26 mouse cellular contexts compared by ENCODE assay signal in genomic region chr2:174813306-174813705, GRCm38 (mm10). TPM values are rescaled to one million over a fixed set of nuclear protein-coding genes. Genes with fewer than 3 reads are reported as not detected.
A peak's percentile ranks its signal among the peaks of the same experiment; 100 is the strongest.
DNase-seq lines count a peak whose midpoint lies in the region; ATAC-seq and TF ChIP-seq lines count a peak whose summit lies in the region.
"Had no signal": no experiment of that assay in that cellular context is flagged by ENCODE, and none has a peak within 500 bp of the region (broad histone marks: within the 10 kb centered on the region; RNA-seq: fewer than 3 reads in every experiment).

No protein-coding gene starts in this region.

- H3K4me3 ChIP-seq in kidney, postnatal 0 days (replicated peaks; ENCODE audit: low read depth, low read length): no peak overlapping the region
- H3K4me3 ChIP-seq: embryonic facial prominence, embryonic 15.5 days; erythroblast, embryonic 14.5 days; forebrain, embryonic 10.5 days; gastrocnemius, adult 2 months; heart, embryonic 10.5 days; hindbrain, embryonic 12.5 days had no signal

- no peak for TF ChIP-seq CTCF in kidney, postnatal 0 days (IDR thresholded peaks at IDR 0.05; ENCODE audit: low read depth)

- no peaks in the 10 kb centered on the region for H3K27me3 ChIP-seq in kidney, postnatal 0 days (ENCODE audit: insufficient read depth, low read length)
- H3K27me3 ChIP-seq: embryonic facial prominence, embryonic 15.5 days; hindbrain, embryonic 12.5 days had no signal

- ATAC-seq in kidney, postnatal 0 days (replicated peaks; ENCODE audit: low FRiP score, low read depth): no peak
- ATAC-seq: CD4-positive, CD25-positive, alpha-beta regulatory T cell, adult 4 months; forebrain, embryonic 14.5 days; hindbrain, embryonic 16.5 days had no signal

- H3K36me3 ChIP-seq in kidney, postnatal 0 days (ENCODE audit: insufficient read depth, low read length): no peaks in the 10 kb centered on the region
- H3K36me3 ChIP-seq: embryonic facial prominence, embryonic 15.5 days; forebrain, embryonic 10.5 days; G1E; heart, embryonic 10.5 days; hindbrain, embryonic 12.5 days had no signal

- no peaks in the 10 kb centered on the region for H3K4me1 ChIP-seq in kidney, postnatal 0 days (replicated peaks; ENCODE audit: insufficient read depth, low read length)
- H3K4me1 ChIP-seq: embryonic facial prominence, embryonic 15.5 days had no signal

- no peak overlapping the region for H3K27ac ChIP-seq in kidney, postnatal 0 days
- H3K27ac ChIP-seq: embryonic facial prominence, embryonic 15.5 days; forebrain, embryonic 10.5 days; gastrocnemius, adult 2 months; heart, embryonic 10.5 days; hindbrain, embryonic 12.5 days had no signal

- WGBS in kidney, postnatal 0 days: 16% methylated on average over 11 of the region's 11 CpGs

- no peaks in the 10 kb centered on the region for H3K9me3 ChIP-seq in kidney, postnatal 0 days (replicated peaks; ENCODE audit: low read length)
- H3K9me3 ChIP-seq: embryonic facial prominence, embryonic 15.5 days; forebrain, embryonic 10.5 days; heart, embryonic 10.5 days; hindbrain, embryonic 12.5 days had no signal

- H3K4me2 ChIP-seq in kidney, postnatal 0 days (ENCODE audit: low read length): no peak overlapping the region
- H3K4me2 ChIP-seq: embryonic facial prominence, embryonic 15.5 days; hindbrain, embryonic 12.5 days had no signal

- DNase-seq in adrenal gland, postnatal 14 days: peak; percentile 9
- DNase-seq in adrenal gland, adult (ENCODE audit: inconsistent age in 2 of 2, low spot score in 1 of 2): no peak
- peak; percentile 40 for DNase-seq in kidney, postnatal 0 days (ENCODE audit: low spot score)
- DNase-seq in kidney, postnatal 25 days: no peak
- DNase-seq in MN1 (ENCODE audit: low spot score): peak; percentile 38
- peak; percentile 24 for DNase-seq in lung, postnatal 14 days
- no peak for DNase-seq in layer of hippocampus, postnatal 14 days (ENCODE audit: low spot score in 2 of 2)
- DNase-seq in natural killer cell, adult 2 months (ENCODE audit: low spot score in 2 of 2): no peak
- DNase-seq: B cell, adult 2 months; cerebellum, adult 11 months; cerebellum, adult 9-10 months; cerebellum, postnatal 25 days; gastrocnemius, adult 2 months; gastrocnemius, postnatal 25 days; heart, postnatal 10 days; heart, postnatal 4 days had no signal

- no peak overlapping the region for H3K9ac ChIP-seq in kidney, postnatal 0 days (ENCODE audit: low read depth, low read length)
- H3K9ac ChIP-seq: embryonic facial prominence, embryonic 15.5 days; hindbrain, embryonic 12.5 days had no signal

RNA-seq across cellular contexts. Expression of gene Edn3, which starts 52.9 kb away (rescaled TPM):
- total RNA-seq in adrenal gland, postnatal 14 days (2021): 14.7 and 15.2 TPM in 2 replicates
- polyA plus RNA-seq in kidney, postnatal 0 days (2015; fragmentation: Nextera tagmentation; extraction: Ambion mirVana): 10.0 and 10.7 TPM in 2 replicates
- 1 to 10 TPM; 5.3 to 6.2 TPM for total RNA-seq in layer of hippocampus, postnatal 14 days (2021)
- total RNA-seq: granulocyte monocyte progenitor cell, adult 5-6 weeks had no signal
- polyA plus RNA-seq: CD4-positive, CD25-positive, alpha-beta regulatory T cell, adult 4 months; erythroblast, embryonic 14.5 days; G1E had no signal

Comparison
In these comparisons a context has a peak if more than half of its experiments do, and no peak if none do; other contexts are left out.
1. DNase-seq: peak in adrenal gland, postnatal 14 days (single experiment), kidney, postnatal 0 days (single experiment), MN1 (single experiment) and lung, postnatal 14 days (single experiment); none in adrenal gland, adult (0 of 2), kidney, postnatal 25 days (0 of 2), layer of hippocampus, postnatal 14 days (0 of 2) and natural killer cell, adult 2 months (0 of 2).